Mouse (Mus musculus): ENCODE data around the gene Ifit3b.

- no peak for TF ChIP-seq CTCF (IDR thresholded peaks at IDR 0.05; ENCODE audit: low read depth, low read length)
- no peak for TF ChIP-seq GATA1 (IDR thresholded peaks at IDR 0.05; ENCODE audit: borderline replicate concordance, low read length)
- TF ChIP-seq POLR2AphosphoS5 (IDR thresholded peaks at IDR 0.05; ENCODE audit: insufficient replicate concordance, low read depth, low read length), result no peak
- TF ChIP-seq GATA2 (IDR thresholded peaks at IDR 0.05; ENCODE audit: borderline replicate concordance, low read depth, low read length), result no peak
- no peak for TF ChIP-seq TAL1 (conservative IDR thresholded peaks at IDR 0.05; ENCODE audit: low read depth, low read length)
Measured at GRCm38 (mm10) chr19:34566178-34566784, 41.5 kb upstream of the Ifit3b start.

All from G1E (cell line).